Mouse (Mus musculus): ENCODE results near the gene Ttc6.

Ttc6 gene

GRCm38 (mm10) chr12:57624011-57624608 lies 60.2 kb downstream of the Ttc6 start:
- ATAC-seq (ENCODE audit: insufficient number of reproducible peaks, low FRiP score, low TSS enrichment): no peak

DNA sequence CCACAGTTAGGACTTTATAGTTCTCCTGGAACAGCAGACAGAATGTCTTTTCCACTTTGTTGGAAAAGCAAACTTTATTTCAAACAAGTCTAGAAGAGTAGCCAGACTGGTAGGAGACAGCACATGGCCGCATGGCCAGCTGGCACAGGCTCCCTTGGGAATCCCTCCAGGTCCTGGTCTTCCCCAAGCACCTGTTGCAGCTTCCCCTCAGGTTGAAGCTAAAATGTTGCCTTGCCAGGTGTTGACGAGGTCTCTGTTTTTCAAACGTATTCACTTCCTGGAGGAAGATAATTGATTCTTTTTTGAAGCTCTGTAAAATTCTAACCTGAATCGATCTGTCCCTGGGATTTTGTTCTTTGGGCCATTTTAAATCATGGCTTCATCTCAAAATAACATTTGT lies 86.1 kb downstream of the Ttc6 start:
- ATAC-seq (ENCODE audit: insufficient number of reproducible peaks, low FRiP score, low TSS enrichment): no peak

- no peak for ATAC-seq (ENCODE audit: insufficient number of reproducible peaks, low FRiP score, low TSS enrichment)
Measured at GRCm38 (mm10) chr12:57650677-57651076, 86.8 kb downstream of the Ttc6 start.

DNA sequence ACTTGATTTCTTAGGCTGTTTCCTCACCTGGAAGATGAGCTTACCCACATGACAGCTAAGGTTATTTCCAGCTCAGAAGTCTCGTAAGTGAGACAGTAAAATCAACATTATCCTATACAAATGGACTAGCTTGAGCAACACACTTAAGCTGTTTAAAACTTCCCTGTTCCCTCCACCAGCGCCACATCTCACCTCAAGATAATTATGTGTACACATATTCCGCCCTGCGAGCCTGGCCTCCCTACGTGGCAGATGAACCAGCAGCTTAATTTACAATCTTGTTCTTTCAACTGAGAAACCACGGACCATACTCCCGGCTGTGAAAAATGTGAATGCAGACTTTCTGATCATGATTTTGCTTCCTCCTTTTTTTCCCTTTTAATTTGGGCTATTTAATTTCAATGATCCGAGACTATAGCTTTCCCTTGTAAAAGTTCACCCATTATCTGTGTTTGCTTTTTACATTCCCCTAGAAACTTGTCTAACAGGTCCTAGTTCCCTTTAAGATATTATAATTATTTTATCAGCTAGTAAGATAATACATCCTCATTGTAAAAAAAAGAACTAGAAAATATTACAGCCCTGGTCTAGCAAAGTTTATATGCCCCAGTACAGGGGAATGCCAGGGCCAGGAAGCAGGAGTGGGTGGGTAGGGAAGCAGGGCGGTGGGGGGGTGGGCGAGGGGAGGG lies 99.2 kb downstream of the Ttc6 start:
- no peak for ATAC-seq (ENCODE audit: insufficient number of reproducible peaks, low FRiP score, low TSS enrichment)

DNA sequence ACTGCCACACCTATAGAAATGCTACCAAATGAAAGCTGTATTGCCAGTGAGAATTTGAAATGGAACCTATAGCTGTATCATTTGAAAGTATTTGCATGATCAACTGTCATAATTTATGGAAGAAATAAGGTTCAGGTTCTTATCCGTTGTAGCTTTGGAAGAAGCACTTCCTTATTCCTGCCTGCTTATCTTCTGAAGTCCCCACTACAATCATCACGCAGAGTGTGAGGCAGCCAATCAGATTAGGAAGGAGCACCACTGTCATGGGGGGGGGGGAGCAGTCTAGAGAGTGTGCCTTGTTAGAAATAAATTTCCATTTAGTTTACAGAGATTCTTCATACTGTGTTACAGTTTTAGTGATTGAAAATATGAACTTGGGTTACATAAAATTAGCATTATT lies 108.5 kb downstream of the Ttc6 start:
- ATAC-seq (ENCODE audit: insufficient number of reproducible peaks, low FRiP score, low TSS enrichment): no peak

- no peak for ATAC-seq (ENCODE audit: insufficient number of reproducible peaks, low FRiP score, low TSS enrichment)
Measured at GRCm38 (mm10) chr12:57684967-57685423, 121.1 kb downstream of the Ttc6 start.

GRCm38 (mm10) chr12:57709966-57710365 lies 146.1 kb downstream of the Ttc6 start:
- no peak for ATAC-seq (ENCODE audit: insufficient number of reproducible peaks, low FRiP score, low TSS enrichment)

DNA sequence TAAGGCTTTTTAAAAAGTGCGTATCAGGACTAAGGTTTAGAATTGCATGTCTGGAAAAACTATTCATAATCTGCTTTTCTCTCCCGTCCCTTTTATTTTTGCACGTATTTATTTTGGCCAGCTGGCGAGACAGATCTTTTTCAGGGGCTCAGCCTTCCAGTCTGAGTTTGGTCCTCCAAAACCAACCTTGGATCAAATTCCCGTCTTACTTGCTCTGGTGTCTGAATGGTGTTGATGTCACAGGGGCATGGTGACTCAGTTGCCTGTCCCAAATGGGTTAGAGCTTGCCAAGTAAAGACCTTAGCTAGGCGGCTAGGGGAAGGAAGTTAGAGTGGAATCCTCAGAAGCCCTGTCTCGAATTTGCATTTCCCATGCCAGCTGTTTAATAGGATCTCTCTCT lies 200.8 kb downstream of the Ttc6 start:
- no peak for ATAC-seq (ENCODE audit: insufficient number of reproducible peaks, low FRiP score, low TSS enrichment)

GRCm38 (mm10) chr12:57776290-57776997 lies 212.5 kb downstream of the Ttc6 start:
- ATAC-seq (ENCODE audit: insufficient number of reproducible peaks, low FRiP score, low TSS enrichment): no peak

- no peak for ATAC-seq (ENCODE audit: insufficient number of reproducible peaks, low FRiP score, low TSS enrichment)
Measured at GRCm38 (mm10) chr12:57781926-57782325, 218.0 kb downstream of the Ttc6 start.

DNA sequence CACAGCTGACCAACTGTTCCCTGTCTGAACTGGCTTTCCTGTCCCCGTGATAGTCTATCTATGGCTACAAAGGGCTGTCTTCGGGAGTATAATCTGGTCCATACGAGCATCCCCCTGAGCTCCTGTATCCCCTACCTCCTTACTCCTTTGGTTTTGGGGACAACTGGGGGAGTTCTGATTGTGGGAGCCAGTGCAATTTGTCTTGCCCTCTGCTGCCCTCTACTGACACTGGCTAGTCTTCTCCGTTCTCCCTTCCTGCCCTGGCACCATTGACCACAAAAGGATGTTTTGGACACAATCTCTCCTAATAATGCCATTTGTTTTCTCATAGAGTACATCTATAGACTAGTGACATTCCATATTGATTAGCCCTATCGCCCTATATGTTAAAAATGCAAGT lies 223.6 kb downstream of the Ttc6 start:
- ATAC-seq (ENCODE audit: insufficient number of reproducible peaks, low FRiP score, low TSS enrichment): no peak
